Mouse (Mus musculus): ENCODE measurements around the gene Gnb1l.

GRCm38 (mm10) chr16:18605705-18606104, 107.2 kb downstream of the Gnb1l start:
- no peak for TF ChIP-seq REST (IDR thresholded peaks at IDR 0.05; ENCODE audit: insufficient read depth, insufficient read length)
- no peak for TF ChIP-seq MYOG (IDR thresholded peaks at IDR 0.05; ENCODE audit: control insufficient read depth in 1 of 3, insufficient read depth in 1 of 3, insufficient read length in 2 of 3, low read depth in 2 of 3)
- TF ChIP-seq POLR2AphosphoS2 (IDR thresholded peaks at IDR 0.05; ENCODE audit: insufficient read length, low read depth): no peak
- TF ChIP-seq POLR2A (IDR thresholded peaks at IDR 0.05; ENCODE audit: insufficient read length, low read depth): no peak
- no peak for TF ChIP-seq CEBPB (IDR thresholded peaks at IDR 0.05; ENCODE audit: insufficient read depth, poor library complexity, severe bottlenecking)
